Mouse (Mus musculus) bone marrow, adult 2 months (tissue): ENCODE measurements at regions not wholly inside any gene's neighbourhood (a gene's known extent, or its start where the extent isn't known, plus 50 kb on each side); places are given as distances from the start of the nearest gene placed in this dataset.

ENCODE experiments used
- CTCF ChIP-seq: fragments of 200-500 bp; IDR thresholded peaks from 2 replicates; pipeline ENCODE4 v1.5.1; 2011; ENCODE audit warnings: low read length, control low read depth; ENCODE audit not compliant: control insufficient read depth, insufficient read depth
- POLR2A ChIP-seq: fragments of 200-500 bp; IDR thresholded peaks from 2 replicates; pipeline ENCODE4 v1.6.1; 2011; ENCODE audit warnings: low read depth, mild to moderate bottlenecking, control low read depth, low read length, borderline replicate concordance; ENCODE audit not compliant: control insufficient read depth

DNA sequence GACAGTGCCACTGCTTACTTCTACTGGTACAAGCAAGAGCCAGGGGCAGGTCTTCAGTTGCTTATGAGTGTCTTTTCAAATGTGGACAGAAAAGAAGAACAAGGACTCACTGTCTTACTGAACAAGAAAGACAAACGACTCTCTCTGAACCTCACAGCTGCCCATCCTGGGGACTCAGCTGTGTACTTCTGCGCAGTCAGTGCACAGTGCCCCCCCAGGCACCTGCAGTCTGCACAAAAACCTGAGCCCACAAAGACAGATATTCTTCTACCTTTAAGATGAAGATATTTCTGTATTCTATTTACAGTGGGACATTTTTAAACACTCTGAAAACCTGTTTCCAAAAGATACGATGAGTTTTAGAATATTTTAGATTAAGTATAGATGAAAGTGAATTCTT, 476.5 kb downstream of the Dad1 start:
- no peak for TF ChIP-seq CTCF
- TF ChIP-seq POLR2A, result no peak
